Mouse (Mus musculus) liver, adult 2 months (tissue): Measurements from ENCODE around the gene Shisa5.

Experiments used
- CTCF ChIP-seq: fragments of 200-500 bp; IDR thresholded peaks from 2 replicates; pipeline ENCODE4 v1.5.1; 2011; ENCODE audit warnings: low read depth, low read length, control low read depth
- POLR2A ChIP-seq: fragments of 200-500 bp; IDR thresholded peaks from 2 replicates; pipeline ENCODE4 v1.6.1; 2011; ENCODE audit warnings: low read length, control low read depth; ENCODE audit not compliant: insufficient read depth; ENCODE audit errors: extremely low read depth

DNA sequence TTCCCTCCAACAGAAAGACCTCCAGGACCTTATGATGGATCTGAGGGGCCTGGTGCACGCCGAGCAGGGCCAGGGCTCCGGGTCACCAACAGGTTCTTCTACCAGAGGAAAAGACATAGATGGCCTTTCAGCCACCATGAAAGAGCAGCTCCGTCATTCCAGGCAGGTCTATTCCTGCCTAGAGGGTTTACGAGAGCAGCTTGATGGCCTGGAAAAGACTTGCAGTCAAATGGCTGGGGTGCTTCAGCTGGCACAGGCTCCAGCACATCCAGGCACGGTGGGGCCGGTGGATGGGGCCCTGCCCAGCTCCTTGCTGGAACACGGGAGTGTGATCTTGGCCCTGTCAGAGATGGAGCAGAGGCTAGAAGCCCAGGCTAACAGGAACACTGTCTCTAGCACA is 53.4 kb downstream of the Shisa5 start:
- TF ChIP-seq CTCF: no peak
- no peak for TF ChIP-seq POLR2A
